Mouse (Mus musculus): ENCODE measurements around the gene Wfdc21. TPM values are rescaled to one million over a fixed set of nuclear protein-coding genes. Genes with fewer than 3 reads are reported as not detected.

The Wfdc21 gene
- polyA plus RNA-seq, 1 experiment from 2014 or later = 6.1 TPM

GRCm38 (mm10) chr11:83735881-83736280 lies 10.9 kb upstream of the Wfdc21 start:
- ATAC-seq (ENCODE audit: low read depth) (no peak), DNase-seq (no peak)
- no peak overlapping the region for H3K4me3 ChIP-seq (replicated peaks)
- no peak overlapping the region for H3K4me2 ChIP-seq
- H3K27me3 ChIP-seq = 0 out of 2 replicates have a peak, but pooled peaks cover 5% of the 10 kb centered on the region
- H3K36me3 ChIP-seq = no peaks in the 10 kb centered on the region
- no peak overlapping the region for H3K27ac ChIP-seq
- no peaks in the 10 kb centered on the region for H3K9me3 ChIP-seq (replicated peaks)
- H3K9ac ChIP-seq = no peak overlapping the region
- H3K4me1 ChIP-seq (replicated peaks) = no peaks in the 10 kb centered on the region
- 36% methylated on average over 2 of the region's 2 CpGs for WGBS (ENCODE audit: insufficient replicate concordance)

- Histone ChIP-seq H3K9me3 (replicated peaks) (no peaks in the 10 kb centered on the region), H3K27ac (no peak overlapping the region), H3K4me1 (replicated peaks) (no peaks in the 10 kb centered on the region), H3K4me3 (replicated peaks) (no peak overlapping the region), H3K27me3 (0 out of 2 replicates have a peak, but pooled peaks cover 5% of the 10 kb centered on the region), H3K4me2 (no peak overlapping the region), H3K36me3 (no peaks in the 10 kb centered on the region), H3K9ac (no peak overlapping the region)
- WGBS (ENCODE audit: insufficient replicate concordance) = 44% methylated on average over 3 of the region's 3 CpGs
- DNase-seq = no peak
- no peak for ATAC-seq (ENCODE audit: low read depth)
These were observed 9.6 kb upstream of the Wfdc21 start for GRCm38 (mm10) chr11:83737109-83737558.

- Histone ChIP-seq H3K9me3 (replicated peaks) (no peaks in the 10 kb centered on the region), H3K4me3 (replicated peaks) (no peak overlapping the region), H3K27ac (no peak overlapping the region), H3K27me3 (0 out of 2 replicates have a peak, but pooled peaks cover 6% of the 10 kb centered on the region), H3K36me3 (no peaks in the 10 kb centered on the region), H3K9ac (no peak overlapping the region), H3K4me2 (no peak overlapping the region), H3K4me1 (replicated peaks) (no peaks in the 10 kb centered on the region)
- WGBS (ENCODE audit: insufficient replicate concordance) = 21% methylated on average over 5 of the region's 5 CpGs
- DNase-seq = no peak
- no peak for ATAC-seq (ENCODE audit: low read depth)
These were observed 7.5 kb upstream of the Wfdc21 start for GRCm38 (mm10) chr11:83739241-83739640.

GRCm38 (mm10) chr11:83740443-83740991 lies 6.2 kb upstream of the Wfdc21 start:
- Histone ChIP-seq H3K27ac (no peak overlapping the region), H3K36me3 (no peaks in the 10 kb centered on the region), H3K4me2 (no peak overlapping the region), H3K27me3 (0 out of 2 replicates have a peak, but pooled peaks cover 9% of the 10 kb centered on the region), H3K4me1 (replicated peaks) (no peaks in the 10 kb centered on the region), H3K9ac (no peak overlapping the region), H3K4me3 (replicated peaks) (no peak overlapping the region), H3K9me3 (replicated peaks) (no peaks in the 10 kb centered on the region)
- 58% methylated on average over 4 of the region's 4 CpGs for WGBS (ENCODE audit: insufficient replicate concordance)
- ATAC-seq (ENCODE audit: low read depth) (no peak), DNase-seq (no peak)

- H3K27ac ChIP-seq = no peak overlapping the region
- ATAC-seq (ENCODE audit: low read depth) (peak; percentile 53), DNase-seq (no peak)
- H3K36me3 ChIP-seq = no peaks in the 10 kb centered on the region
- no peak overlapping the region for H3K4me2 ChIP-seq
- no peaks in the 10 kb centered on the region for H3K9me3 ChIP-seq (replicated peaks)
- WGBS (ENCODE audit: insufficient replicate concordance) = 52% methylated on average over 5 of the region's 5 CpGs
- no peak overlapping the region for H3K9ac ChIP-seq
- H3K27me3 ChIP-seq = 0 out of 2 replicates have a peak, but pooled peaks cover 9% of the 10 kb centered on the region
- no peak overlapping the region for H3K4me3 ChIP-seq (replicated peaks)
- no peaks in the 10 kb centered on the region for H3K4me1 ChIP-seq (replicated peaks)
These were observed 4.9 kb upstream of the Wfdc21 start for GRCm38 (mm10) chr11:83741841-83742240.

GRCm38 (mm10) chr11:83742731-83743355 lies 3.9 kb upstream of the Wfdc21 start:
- Histone ChIP-seq H3K4me1 (replicated peaks) (no peaks in the 10 kb centered on the region), H3K27ac (no peak overlapping the region), H3K4me3 (replicated peaks) (no peak overlapping the region), H3K9me3 (replicated peaks) (no peaks in the 10 kb centered on the region), H3K4me2 (no peak overlapping the region), H3K27me3 (0 out of 2 replicates have a peak, but pooled peaks cover 13% of the 10 kb centered on the region), H3K36me3 (no peaks in the 10 kb centered on the region), H3K9ac (no peak overlapping the region)
- no peak for ATAC-seq (ENCODE audit: low read depth)
- 52% methylated on average over 9 of the region's 9 CpGs for WGBS (ENCODE audit: insufficient replicate concordance)
- no peak for DNase-seq

GRCm38 (mm10) chr11:83743525-83743924 lies 3.2 kb upstream of the Wfdc21 start:
- WGBS (ENCODE audit: insufficient replicate concordance) = 58% methylated on average over 3 of the region's 3 CpGs
- Histone ChIP-seq H3K27me3 (0 out of 2 replicates have a peak, but pooled peaks cover 18% of the 10 kb centered on the region), H3K9me3 (replicated peaks) (no peaks in the 10 kb centered on the region), H3K4me1 (replicated peaks) (no peaks in the 10 kb centered on the region), H3K4me3 (replicated peaks) (no peak overlapping the region), H3K36me3 (no peaks in the 10 kb centered on the region), H3K9ac (no peak overlapping the region), H3K27ac (no peak overlapping the region), H3K4me2 (no peak overlapping the region)
- DNase-seq (no peak), ATAC-seq (ENCODE audit: low read depth) (no peak)

GRCm38 (mm10) chr11:83746152-83746551 lies 588 bp upstream of the Wfdc21 start:
- DNase-seq (no peak), ATAC-seq (ENCODE audit: low read depth) (no peak)
- 38% methylated on average over 4 of the region's 4 CpGs for WGBS (ENCODE audit: insufficient replicate concordance)
- H3K4me3 ChIP-seq (replicated peaks) = no peak overlapping the region
- H3K9ac ChIP-seq = no peak overlapping the region
- 0 out of 2 replicates have a peak, but pooled peaks cover 13% of the 10 kb centered on the region for H3K27me3 ChIP-seq
- no peaks in the 10 kb centered on the region for H3K4me1 ChIP-seq (replicated peaks)
- H3K36me3 ChIP-seq = no peaks in the 10 kb centered on the region
- H3K4me2 ChIP-seq = no peak overlapping the region
- no peaks in the 10 kb centered on the region for H3K9me3 ChIP-seq (replicated peaks)
- no peak overlapping the region for H3K27ac ChIP-seq

- Histone ChIP-seq H3K9ac (no peak overlapping the region), H3K27ac (no peak overlapping the region), H3K4me3 (replicated peaks) (no peak overlapping the region), H3K4me1 (replicated peaks) (no peaks in the 10 kb centered on the region), H3K4me2 (no peak overlapping the region), H3K27me3 (0 out of 2 replicates have a peak, but pooled peaks cover 20% of the 10 kb centered on the region), H3K9me3 (replicated peaks) (no peaks in the 10 kb centered on the region), H3K36me3 (no peaks in the 10 kb centered on the region)
- 36% methylated on average over 6 of the region's 6 CpGs for whole genome bisulfite sequencing (ENCODE audit: insufficient replicate concordance)
- ATAC-seq (ENCODE audit: low read depth) (no peak), DNase-seq (no peak)
These were observed 881 bp downstream of the Wfdc21 start for GRCm38 (mm10) chr11:83747376-83748265.

GRCm38 (mm10) chr11:83753581-83754181 lies 6.9 kb downstream of the Wfdc21 start, which contains the start of gene Heatr6:
Gene Heatr6, plus strand, starts transcription at chr11:83753696.
- peak within 1 kb of the TSS; percentile 64 for H3K27ac ChIP-seq
- H3K36me3 ChIP-seq = peaks cover 28% of the 10 kb centered on the region
- H3K4me3 ChIP-seq (replicated peaks) = peak within 1 kb of the TSS; percentile 82
- ATAC-seq (ENCODE audit: low read depth) (peak; percentile 94), DNase-seq (peak; percentile 79)
- WGBS (ENCODE audit: insufficient replicate concordance) = 0% methylated on average over 47 of the region's 47 CpGs
- H3K4me1 ChIP-seq (replicated peaks) = peaks cover 20% of the 10 kb centered on the region
- 0 out of 2 replicates have a peak, but pooled peaks cover 7% of the 10 kb centered on the region for H3K27me3 ChIP-seq
- H3K4me2 ChIP-seq = peak within 1 kb of the TSS; percentile 79
- H3K9ac ChIP-seq = peak within 1 kb of the TSS; percentile 82
- no peaks in the 10 kb centered on the region for H3K9me3 ChIP-seq (replicated peaks)

GRCm38 (mm10) chr11:83754227-83754626 lies 7.5 kb downstream of the Wfdc21 start:
- peak overlapping the region; percentile 64; the same call in 1 of the 2 replicates for H3K27ac ChIP-seq
- H3K9me3 ChIP-seq (replicated peaks) = no peaks in the 10 kb centered on the region
- H3K36me3 ChIP-seq = peaks cover 33% of the 10 kb centered on the region
- H3K4me3 ChIP-seq (replicated peaks) = peak overlapping the region; percentile 82
- H3K27me3 ChIP-seq = 0 out of 2 replicates have a peak, but pooled peaks cover 7% of the 10 kb centered on the region
- H3K9ac ChIP-seq = peak overlapping the region; percentile 82
- peaks cover 20% of the 10 kb centered on the region for H3K4me1 ChIP-seq (replicated peaks)
- peak; percentile 14; the same call in 1 of the 2 replicates for ATAC-seq (ENCODE audit: low read depth)
- WGBS (ENCODE audit: insufficient replicate concordance) = 6% methylated on average over 8 of the region's 8 CpGs
- H3K4me2 ChIP-seq = peak overlapping the region; percentile 79
- no peak for DNase-seq
